Mouse (Mus musculus): Measurements from ENCODE around the gene Dab2ip. TPM values are rescaled to one million over a fixed set of nuclear protein-coding genes. Genes with fewer than 3 reads are reported as not detected.

Dab2ip gene
- polyA plus RNA-seq, 1 experiment from 2014 or later: 60.0 TPM

DNA sequence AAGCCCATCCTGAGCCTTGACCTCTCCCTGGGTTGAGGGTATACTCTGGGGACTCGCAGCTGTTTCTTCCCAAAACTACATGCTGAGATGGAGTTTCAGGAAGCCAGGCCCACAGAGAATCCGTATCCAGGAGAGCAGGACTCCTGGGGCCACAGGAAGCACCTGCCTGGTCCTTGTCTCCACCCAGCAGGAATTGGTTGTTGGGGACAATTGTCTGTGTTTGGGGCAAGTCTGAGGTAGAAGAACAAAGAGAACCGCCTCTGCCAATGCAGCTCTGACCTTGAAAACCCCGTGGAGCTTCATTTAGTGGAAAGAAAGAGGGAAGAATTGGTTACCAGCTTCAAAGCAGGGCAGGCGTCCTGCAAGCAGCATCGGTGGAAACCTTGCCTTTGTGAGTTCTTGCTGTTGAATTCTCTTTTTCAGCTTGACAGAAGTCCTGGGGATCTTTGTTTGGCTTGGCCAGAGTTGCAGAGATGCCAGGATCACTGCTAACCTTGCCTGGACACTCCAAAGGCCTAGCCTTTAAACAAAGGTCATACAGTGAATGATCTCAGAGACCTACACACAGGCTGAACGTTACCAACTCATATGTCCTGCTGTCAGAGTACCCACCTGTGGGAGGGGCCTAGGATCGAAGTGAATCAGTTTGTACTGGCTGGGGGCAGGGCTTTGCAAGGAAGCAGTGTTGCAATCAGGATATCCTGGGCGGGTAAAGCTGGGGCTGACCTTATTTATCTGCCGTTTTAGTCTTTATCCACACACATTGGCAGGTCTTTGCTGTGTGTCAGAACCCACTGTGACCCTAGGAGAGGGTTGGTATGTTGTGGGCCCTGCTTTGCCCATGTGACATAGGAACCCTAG is 122.0 kb downstream of the Dab2ip start:
- Histone ChIP-seq H3K27ac (peak overlapping the region; percentile 62), H3K4me1 (peaks cover 87% of the 10 kb centered on the region), H3K9ac (no peak overlapping the region), H3K9me3 (no peaks in the 10 kb centered on the region), H3K27me3 (replicated peaks) (no peaks in the 10 kb centered on the region), H3K4me2 (no peak overlapping the region), H3K4me3 (replicated peaks) (no peak overlapping the region), H3K36me3 (no peaks in the 10 kb centered on the region)
- WGBS: 30% methylated on average over 10 of the region's 10 CpGs
- ATAC-seq (ENCODE audit: insufficient read depth, low FRiP score, low read depth): peak; percentile 54; the same call in 1 of the 2 replicates

DNA sequence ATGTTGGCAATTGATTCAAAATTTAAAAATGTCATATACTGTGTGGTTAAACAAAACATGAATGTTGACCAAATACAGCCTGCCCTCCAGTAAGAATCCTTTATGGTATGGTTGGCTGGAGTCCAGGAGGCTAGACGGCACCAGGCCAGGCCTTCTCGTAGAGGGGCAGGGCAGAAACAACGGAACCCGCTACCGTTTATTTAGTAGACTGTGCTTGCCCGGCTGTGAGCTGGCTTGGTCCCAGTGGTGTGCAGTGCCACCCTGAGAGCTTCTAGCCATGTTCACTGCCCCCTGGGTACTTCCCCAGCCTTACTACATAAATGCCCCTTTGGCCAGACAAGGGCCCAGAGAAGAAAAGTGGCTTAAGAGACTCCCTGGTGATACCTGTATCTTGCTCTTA is 122.8 kb downstream of the Dab2ip start:
- no peak overlapping the region for H3K4me2 ChIP-seq
- 8% methylated on average over 6 of the region's 6 CpGs for WGBS
- H3K9ac ChIP-seq: no peak overlapping the region
- H3K4me3 ChIP-seq (replicated peaks): no peak overlapping the region
- H3K27me3 ChIP-seq (replicated peaks): no peaks in the 10 kb centered on the region
- peaks cover 80% of the 10 kb centered on the region for H3K4me1 ChIP-seq
- H3K36me3 ChIP-seq: no peaks in the 10 kb centered on the region
- H3K27ac ChIP-seq: peak overlapping the region; percentile 62
- ATAC-seq (ENCODE audit: insufficient read depth, low FRiP score, low read depth): peak; percentile 9; the same call in 1 of the 2 replicates
- no peaks in the 10 kb centered on the region for H3K9me3 ChIP-seq

DNA sequence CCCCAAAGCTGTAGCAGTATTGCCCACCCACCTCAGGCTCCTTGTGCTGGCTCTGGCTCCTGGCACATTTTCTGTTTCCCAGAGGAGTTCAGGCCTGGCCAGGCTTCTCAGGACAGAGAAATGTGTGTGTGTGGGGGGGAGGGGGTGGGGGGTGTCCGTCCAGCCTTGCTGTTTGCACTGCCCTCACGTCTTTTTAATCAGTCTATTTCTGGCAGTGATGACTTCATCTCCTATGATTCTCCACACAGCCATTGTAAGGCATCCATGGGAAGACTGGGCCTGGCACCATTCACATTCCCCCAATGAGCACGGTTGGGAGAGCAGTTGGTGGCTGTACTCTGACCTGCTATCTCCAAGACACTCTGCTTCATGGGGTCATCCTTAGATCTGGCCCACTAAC is 125.9 kb downstream of the Dab2ip start:
- WGBS: 11% methylated on average over 3 of the region's 3 CpGs
- ATAC-seq (ENCODE audit: insufficient read depth, low FRiP score, low read depth): no peak
- peaks cover 70% of the 10 kb centered on the region for H3K4me1 ChIP-seq

DNA sequence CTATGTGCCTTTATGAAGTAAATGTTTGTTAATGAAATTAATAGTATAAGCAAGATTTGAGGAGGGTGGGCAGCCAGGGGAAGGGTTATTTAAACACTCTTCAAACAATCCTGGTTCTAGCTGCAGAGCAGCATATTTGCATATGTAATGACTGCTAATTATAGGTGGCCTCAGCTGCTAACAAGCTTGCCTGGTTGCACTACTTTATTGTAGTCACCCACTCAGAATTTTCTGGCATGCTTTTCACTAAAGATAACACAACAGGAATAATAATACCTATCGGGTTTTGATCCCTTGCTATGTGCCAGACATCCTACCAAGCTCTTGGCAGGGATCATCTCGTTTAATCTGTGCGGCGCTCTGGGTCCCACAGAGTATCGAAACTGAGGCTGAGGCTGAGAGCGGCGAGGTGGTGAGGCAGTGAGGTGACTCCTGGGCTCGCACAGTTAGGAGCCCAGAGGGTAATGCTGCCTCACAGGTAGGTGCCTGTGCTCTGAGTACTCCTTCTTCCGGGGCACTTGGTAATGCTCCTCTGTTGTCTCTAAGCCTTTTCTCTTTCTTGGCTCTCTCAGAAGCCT is 126.8 kb downstream of the Dab2ip start:
- no peaks in the 10 kb centered on the region for H3K27me3 ChIP-seq (replicated peaks)
- 64% methylated on average over 9 of the region's 9 CpGs for WGBS
- H3K9me3 ChIP-seq: no peaks in the 10 kb centered on the region
- peaks cover 70% of the 10 kb centered on the region for H3K4me1 ChIP-seq
- no peak overlapping the region for H3K4me2 ChIP-seq
- H3K36me3 ChIP-seq: no peaks in the 10 kb centered on the region
- no peak overlapping the region for H3K9ac ChIP-seq
- no peak overlapping the region for H3K27ac ChIP-seq
- ATAC-seq (ENCODE audit: insufficient read depth, low FRiP score, low read depth): no peak
- no peak overlapping the region for H3K4me3 ChIP-seq (replicated peaks)

More for the DNA sequence above, 125.9 kb downstream of the Dab2ip start:
- Histone ChIP-seq H3K9ac (no peak overlapping the region), H3K36me3 (no peaks in the 10 kb centered on the region), H3K4me3 (replicated peaks) (no peak overlapping the region), H3K27me3 (replicated peaks) (no peaks in the 10 kb centered on the region), H3K4me2 (no peak overlapping the region), H3K27ac (no peak overlapping the region), H3K9me3 (no peaks in the 10 kb centered on the region)

DNA sequence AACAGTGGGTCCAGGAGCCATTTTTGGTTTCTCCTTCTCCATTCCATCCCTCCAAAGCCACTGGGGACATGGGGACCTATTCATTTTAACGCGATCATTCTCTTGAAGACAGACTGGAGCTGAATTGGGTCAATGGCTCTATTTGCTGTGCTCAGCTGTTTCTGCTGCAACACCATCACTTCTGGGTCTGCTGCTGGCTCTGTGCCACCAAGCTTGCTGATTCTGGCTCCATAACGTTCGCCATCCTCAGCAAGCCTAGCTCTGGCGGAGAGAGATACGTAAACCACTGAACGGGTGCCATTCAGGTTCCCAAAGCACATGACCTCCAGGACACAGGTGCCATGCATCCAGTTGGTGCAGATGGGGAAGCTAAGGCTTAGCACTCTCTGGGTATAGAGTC is 128.0 kb downstream of the Dab2ip start:
- no peak for ATAC-seq (ENCODE audit: insufficient read depth, low FRiP score, low read depth)
- no peaks in the 10 kb centered on the region for H3K27me3 ChIP-seq (replicated peaks)
- no peaks in the 10 kb centered on the region for H3K36me3 ChIP-seq
- H3K4me2 ChIP-seq: no peak overlapping the region
- H3K4me3 ChIP-seq (replicated peaks): no peak overlapping the region
- WGBS: 72% methylated on average over 7 of the region's 7 CpGs
- peaks cover 70% of the 10 kb centered on the region for H3K4me1 ChIP-seq
- no peak overlapping the region for H3K9ac ChIP-seq
- H3K27ac ChIP-seq: no peak overlapping the region
- H3K9me3 ChIP-seq: no peaks in the 10 kb centered on the region

DNA sequence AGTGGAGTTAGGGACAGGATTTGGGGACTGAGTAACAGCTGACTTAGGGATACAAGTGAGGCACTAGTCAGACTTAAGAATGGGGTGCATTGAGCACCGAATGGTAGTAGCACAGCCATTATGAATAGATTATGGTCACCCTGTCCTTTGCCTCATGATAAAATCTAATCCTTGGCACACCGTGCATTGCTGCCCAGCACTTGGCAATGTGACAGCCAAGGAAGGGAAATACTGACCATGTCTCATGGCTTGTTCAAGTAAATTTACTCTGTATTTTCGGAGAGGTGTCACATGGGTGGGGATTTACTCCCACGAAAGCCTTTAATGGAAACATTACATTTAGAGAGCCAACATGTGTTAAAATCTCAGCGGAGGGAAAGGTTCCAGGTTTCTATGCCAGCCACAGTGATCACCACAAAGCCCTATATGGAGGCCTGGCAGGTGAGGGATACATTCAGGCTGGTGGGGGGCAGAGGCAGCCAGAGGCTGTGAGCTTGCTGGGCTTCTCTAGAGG is 129.5 kb downstream of the Dab2ip start:
- 67% methylated on average over 5 of the region's 5 CpGs for WGBS
- Histone ChIP-seq H3K9me3 (no peaks in the 10 kb centered on the region), H3K27me3 (replicated peaks) (no peaks in the 10 kb centered on the region), H3K4me3 (replicated peaks) (no peak overlapping the region), H3K36me3 (no peaks in the 10 kb centered on the region), H3K4me1 (peaks cover 73% of the 10 kb centered on the region), H3K4me2 (no peak overlapping the region), H3K9ac (no peak overlapping the region), H3K27ac (0 out of 2 replicates have a peak overlapping the region, but pooled peaks have one; percentile 33)
- ATAC-seq (ENCODE audit: insufficient read depth, low FRiP score, low read depth): no peak

- Histone ChIP-seq H3K9me3 (no peaks in the 10 kb centered on the region), H3K36me3 (no peaks in the 10 kb centered on the region), H3K4me1 (peaks cover 77% of the 10 kb centered on the region), H3K4me3 (replicated peaks) (no peak overlapping the region), H3K27ac (no peak overlapping the region), H3K4me2 (no peak overlapping the region), H3K9ac (no peak overlapping the region), H3K27me3 (replicated peaks) (no peaks in the 10 kb centered on the region)
- ATAC-seq (ENCODE audit: insufficient read depth, low FRiP score, low read depth): no peak
- 50% methylated on average over 4 of the region's 4 CpGs for WGBS
Measured at GRCm38 (mm10) chr2:35688121-35688520, 130.1 kb downstream of the Dab2ip start.

DNA sequence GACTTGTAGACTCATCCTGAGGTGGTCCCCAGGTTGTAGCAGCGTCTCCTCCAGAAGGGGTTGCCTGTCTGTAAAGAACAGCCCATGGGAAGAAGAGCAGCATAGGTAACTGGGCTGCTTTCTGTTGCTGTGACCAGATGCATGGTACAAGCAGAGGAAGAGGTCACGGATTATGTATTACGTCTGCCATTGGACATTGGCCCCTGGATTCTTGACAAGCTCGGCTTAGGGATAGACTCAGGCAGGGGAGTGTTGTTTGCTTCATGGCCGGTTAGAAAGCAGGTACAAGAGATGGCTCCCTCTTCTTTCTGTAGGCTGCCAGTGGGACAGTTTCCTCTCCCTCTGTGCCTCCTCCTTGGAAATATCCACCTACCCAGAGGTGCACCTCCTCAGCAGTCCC is 130.5 kb downstream of the Dab2ip start:
- Histone ChIP-seq H3K9me3 (no peaks in the 10 kb centered on the region), H3K36me3 (no peaks in the 10 kb centered on the region), H3K4me2 (no peak overlapping the region), H3K9ac (no peak overlapping the region), H3K27ac (no peak overlapping the region), H3K4me3 (replicated peaks) (no peak overlapping the region), H3K4me1 (peaks cover 77% of the 10 kb centered on the region), H3K27me3 (replicated peaks) (no peaks in the 10 kb centered on the region)
- no peak for ATAC-seq (ENCODE audit: insufficient read depth, low FRiP score, low read depth)
- 75% methylated on average over 5 of the region's 5 CpGs for WGBS

DNA sequence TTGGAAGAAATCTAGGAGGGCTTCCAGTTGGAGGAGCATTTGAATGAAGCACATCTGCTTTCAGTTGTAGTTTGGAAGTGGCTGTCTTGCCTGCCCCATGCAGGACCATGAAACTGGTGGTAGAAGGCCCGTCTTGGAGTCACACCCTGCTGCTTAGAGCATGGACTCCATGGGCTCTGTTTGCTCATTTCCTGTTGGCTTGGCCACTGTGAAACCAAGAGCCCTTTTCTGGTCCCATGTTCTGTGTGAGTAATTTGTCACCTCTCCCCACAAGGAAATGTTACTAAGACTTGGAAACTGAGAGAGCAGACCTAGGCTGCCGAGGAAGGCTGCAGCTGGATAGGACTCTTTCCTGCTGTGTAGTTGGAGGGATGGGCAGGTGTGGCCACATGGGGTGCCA is 131.8 kb downstream of the Dab2ip start:
- WGBS: 60% methylated on average over 2 of the region's 2 CpGs
- H3K36me3 ChIP-seq: no peaks in the 10 kb centered on the region
- ATAC-seq (ENCODE audit: insufficient read depth, low FRiP score, low read depth): no peak
- H3K27ac ChIP-seq: peak overlapping the region; percentile 91
- no peak overlapping the region for H3K9ac ChIP-seq
- no peak overlapping the region for H3K4me2 ChIP-seq
- H3K4me3 ChIP-seq (replicated peaks): no peak overlapping the region
- H3K4me1 ChIP-seq: peaks cover 82% of the 10 kb centered on the region
- no peaks in the 10 kb centered on the region for H3K27me3 ChIP-seq (replicated peaks)
- no peaks in the 10 kb centered on the region for H3K9me3 ChIP-seq

DNA sequence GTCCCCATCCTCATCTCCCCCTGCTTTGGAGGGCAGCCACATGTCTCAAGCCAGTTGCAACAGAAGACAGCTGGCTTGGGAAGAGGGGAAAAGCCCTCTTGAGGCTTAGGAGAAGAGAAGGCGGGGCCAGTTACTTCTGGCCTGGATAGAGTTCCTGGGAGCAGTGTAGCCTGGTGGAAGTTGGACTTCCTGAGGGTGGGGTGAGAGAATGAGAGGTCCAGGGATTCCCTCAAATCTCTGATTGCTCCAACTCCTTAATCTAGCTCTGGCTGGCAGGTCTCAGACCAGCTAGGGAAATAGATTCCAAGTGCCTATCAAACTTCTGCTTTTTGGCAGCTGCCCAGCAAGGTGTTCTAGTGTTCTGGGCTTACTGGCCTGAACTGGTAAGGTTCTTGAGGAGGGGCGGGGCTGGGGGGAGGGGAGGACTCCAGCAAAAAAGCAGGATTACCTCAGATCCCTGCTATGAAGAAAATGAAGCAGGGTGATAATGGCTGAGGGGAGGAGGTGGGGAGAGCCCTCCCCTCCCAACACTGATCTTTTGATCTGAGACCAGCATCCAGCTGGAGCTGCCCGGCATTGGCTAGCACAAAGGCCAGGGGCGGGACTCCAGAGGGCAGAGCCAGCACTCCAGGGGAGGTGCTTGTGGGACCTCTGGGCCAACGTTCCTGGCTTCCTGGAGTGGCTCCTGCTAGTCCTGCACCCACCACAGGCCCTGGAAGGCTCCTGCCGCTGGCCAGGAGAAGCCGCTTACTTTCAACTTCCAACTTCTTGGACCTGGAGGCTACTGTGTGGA is 133.4 kb downstream of the Dab2ip start:
- ATAC-seq (ENCODE audit: insufficient read depth, low FRiP score, low read depth): peak; percentile 81
- H3K4me2 ChIP-seq: peak overlapping the region; percentile 44
- peak overlapping the region; percentile 91 for H3K27ac ChIP-seq
- peak overlapping the region; percentile 16; the same call in 1 of the 2 replicates for H3K4me3 ChIP-seq (replicated peaks)
- no peaks in the 10 kb centered on the region for H3K36me3 ChIP-seq
- H3K4me1 ChIP-seq: peaks cover 95% of the 10 kb centered on the region
- WGBS: 10% methylated on average over 7 of the region's 7 CpGs
- H3K9me3 ChIP-seq: no peaks in the 10 kb centered on the region
- no peak overlapping the region for H3K9ac ChIP-seq
- no peaks in the 10 kb centered on the region for H3K27me3 ChIP-seq (replicated peaks)

- H3K4me3 ChIP-seq (replicated peaks): peak overlapping the region; percentile 16; the same call in 1 of the 2 replicates
- ATAC-seq (ENCODE audit: insufficient read depth, low FRiP score, low read depth): no peak
- peak overlapping the region; percentile 91 for H3K27ac ChIP-seq
- H3K9me3 ChIP-seq: no peaks in the 10 kb centered on the region
- H3K9ac ChIP-seq: peak overlapping the region; percentile 4; the same call in 1 of the 2 replicates
- WGBS: 72% methylated on average over 11 of the region's 11 CpGs
- peaks cover 97% of the 10 kb centered on the region for H3K4me1 ChIP-seq
- no peaks in the 10 kb centered on the region for H3K27me3 ChIP-seq (replicated peaks)
- no peaks in the 10 kb centered on the region for H3K36me3 ChIP-seq
- H3K4me2 ChIP-seq: peak overlapping the region; percentile 44
Measured at GRCm38 (mm10) chr2:35692272-35692900, 134.3 kb downstream of the Dab2ip start.
